Mouse (Mus musculus) liver, embryonic 13.5 days (tissue): ENCODE data around the gene Ccnt1. TPM values are rescaled to one million over a fixed set of nuclear protein-coding genes. Genes with fewer than 3 reads are reported as not detected.

Experiments
- ATAC-seq: fragments of 200-750 bp; cut with Nextera tagmentation; 2 replicates; pipeline ENCODE4 v1.8.0; 2017; ENCODE audit warnings: low read depth, mild to moderate bottlenecking, moderate number of reproducible peaks, moderate library complexity
- DNase-seq: peaks from one replicate; pipeline ENCODE4 v3.0.0; 2022
- H3K27ac ChIP-seq: fragments of 300-500 bp; sonication (generic); 2 replicates; pipeline ENCODE4 v1.5.1; 2015; ENCODE audit warnings: moderate library complexity, mild to moderate bottlenecking, inconsistent platforms
- H3K27me3 ChIP-seq: fragments of 300-500 bp; sonication (generic); 2 replicates; pipeline ENCODE4 v1.6.1; 2015; ENCODE audit warnings: mild to moderate bottlenecking, inconsistent platforms
- H3K36me3 ChIP-seq: fragments of 300-500 bp; sonication (generic); 2 replicates; pipeline ENCODE4 v1.6.1; 2015; ENCODE audit warnings: mild to moderate bottlenecking, inconsistent platforms
- H3K4me1 ChIP-seq: fragments of 300-500 bp; sonication (generic); replicated peaks from 2 replicates; pipeline ENCODE4 v1.6.1; 2015; ENCODE audit warnings: inconsistent platforms
- H3K4me2 ChIP-seq: fragments of 300-500 bp; sonication (generic); 2 replicates; pipeline ENCODE4 v1.6.1; 2015; ENCODE audit warnings: inconsistent platforms, mild to moderate bottlenecking, moderate library complexity
- H3K4me3 ChIP-seq: fragments of 300-500 bp; sonication (generic); replicated peaks from 2 replicates; pipeline ENCODE4 v1.5.1; 2015; ENCODE audit warnings: mild to moderate bottlenecking, inconsistent platforms
- H3K9ac ChIP-seq: fragments of 300-500 bp; sonication (generic); 2 replicates; pipeline ENCODE4 v1.6.1; 2015; ENCODE audit warnings: mild to moderate bottlenecking, inconsistent platforms
- H3K9me3 ChIP-seq: fragments of 300-500 bp; sonication (generic); replicated peaks from 2 replicates; pipeline ENCODE4 v1.6.1; 2016; ENCODE audit warnings: inconsistent platforms
- WGBS: fragments of 180-500 bp; shearing (Covaris S2); methylation state at CpG from one replicate; pipeline ENCODE4 v1.1.7; 2015; ENCODE audit not compliant: insufficient replicate concordance; 5-methylcytosine and 5-hydroxymethylcytosine counted together
- polyA plus RNA-seq: library from polyadenylated mRNA; unstranded; fragments of >200 nt; fragmentation: Nextera tagmentation; extraction: Ambion mirVana; gene quantifications from 2 replicates; pipeline ENCODE4 v1.2.1, GENCODE M21; 2015

Ccnt1 gene
- polyA plus RNA-seq, result 27.4 and 34.3 TPM in 2 replicates

GRCm38 (mm10) chr15:98570873-98571538, at the start of gene Ccnt1, which contains the start of gene 4930415O20Rik:
Gene Ccnt1, minus strand, starts transcription at chr15:98570923.
Gene 4930415O20Rik, plus strand, starts transcription at chr15:98571004.
- H3K4me3 ChIP-seq, result no peak within 1 kb of the TSS
- H3K9ac ChIP-seq, result no peak within 1 kb of the TSS
- no peak for DNase-seq
- no peak for ATAC-seq
- no peaks in the 10 kb centered on the region for H3K9me3 ChIP-seq
- peaks cover 3% of the 10 kb centered on the region; the same call in 1 of the 2 replicates for H3K36me3 ChIP-seq
- peaks cover 26% of the 10 kb centered on the region for H3K4me1 ChIP-seq
- H3K27ac ChIP-seq, result no peak within 1 kb of the TSS
- WGBS, result 58% methylated on average over 10 of the region's 10 CpGs
- no peaks in the 10 kb centered on the region for H3K27me3 ChIP-seq
- H3K4me2 ChIP-seq, result 0 out of 2 replicates have a peak within 1 kb of the TSS, but pooled peaks have one; percentile 87

GRCm38 (mm10) chr15:98617176-98617537, 46.4 kb upstream of the Ccnt1 start:
- Histone ChIP-seq H3K27ac (no peak overlapping the region), H3K9ac (no peak overlapping the region), H3K27me3 (peaks cover 41% of the 10 kb centered on the region), H3K4me1 (peaks cover 6% of the 10 kb centered on the region), H3K4me2 (peak overlapping the region; percentile 35), H3K36me3 (no peaks in the 10 kb centered on the region), H3K9me3 (no peaks in the 10 kb centered on the region), H3K4me3 (no peak overlapping the region)
- ATAC-seq (0 out of 2 replicates have a peak, but pooled peaks have one; percentile 45), DNase-seq (peak; percentile 67)
- 1% methylated on average over 12 of the region's 12 CpGs for WGBS

- Histone ChIP-seq H3K4me2 (peak overlapping the region; percentile 35), H3K36me3 (no peaks in the 10 kb centered on the region), H3K27me3 (peaks cover 36% of the 10 kb centered on the region), H3K9ac (no peak overlapping the region), H3K4me1 (peaks cover 6% of the 10 kb centered on the region), H3K9me3 (no peaks in the 10 kb centered on the region), H3K27ac (no peak overlapping the region), H3K4me3 (no peak overlapping the region)
- WGBS, result 50% methylated on average over 20 of the region's 20 CpGs
- 0 out of 2 replicates have a peak, but pooled peaks have one; percentile 24 for ATAC-seq
- no peak for DNase-seq
Measured at GRCm38 (mm10) chr15:98616362-98617175, 45.8 kb upstream of the Ccnt1 start.

- 62% methylated on average over 6 of the region's 6 CpGs for WGBS
- H3K4me2 ChIP-seq, result no peak overlapping the region
- H3K9ac ChIP-seq, result no peak overlapping the region
- no peak overlapping the region for H3K4me3 ChIP-seq
- no peaks in the 10 kb centered on the region for H3K36me3 ChIP-seq
- H3K27ac ChIP-seq, result no peak overlapping the region
- no peak for DNase-seq
- peaks cover 6% of the 10 kb centered on the region for H3K4me1 ChIP-seq
- peaks cover 31% of the 10 kb centered on the region for H3K27me3 ChIP-seq
- no peaks in the 10 kb centered on the region for H3K9me3 ChIP-seq
- ATAC-seq, result no peak
Measured at GRCm38 (mm10) chr15:98615751-98616150, 45.0 kb upstream of the Ccnt1 start.

GRCm38 (mm10) chr15:98614971-98615370, 44.2 kb upstream of the Ccnt1 start:
- Histone ChIP-seq H3K27ac (no peak overlapping the region), H3K9ac (no peak overlapping the region), H3K9me3 (no peaks in the 10 kb centered on the region), H3K36me3 (no peaks in the 10 kb centered on the region), H3K4me3 (no peak overlapping the region), H3K4me1 (peaks cover 14% of the 10 kb centered on the region), H3K27me3 (peaks cover 23% of the 10 kb centered on the region), H3K4me2 (no peak overlapping the region)
- WGBS, result 74% methylated on average over 6 of the region's 6 CpGs
- ATAC-seq, result no peak
- no peak for DNase-seq

GRCm38 (mm10) chr15:98614551-98614950, 43.8 kb upstream of the Ccnt1 start:
- H3K9me3 ChIP-seq, result no peaks in the 10 kb centered on the region
- no peak overlapping the region for H3K4me2 ChIP-seq
- H3K27ac ChIP-seq, result no peak overlapping the region
- peaks cover 18% of the 10 kb centered on the region for H3K4me1 ChIP-seq
- 71% methylated on average over 9 of the region's 9 CpGs for WGBS
- H3K27me3 ChIP-seq, result peaks cover 19% of the 10 kb centered on the region
- no peak overlapping the region for H3K9ac ChIP-seq
- ATAC-seq (no peak), DNase-seq (no peak)
- no peak overlapping the region for H3K4me3 ChIP-seq
- H3K36me3 ChIP-seq, result no peaks in the 10 kb centered on the region

- ATAC-seq (no peak), DNase-seq (no peak)
- Histone ChIP-seq H3K4me1 (peaks cover 37% of the 10 kb centered on the region), H3K9me3 (no peaks in the 10 kb centered on the region), H3K9ac (no peak overlapping the region), H3K4me3 (no peak overlapping the region), H3K27me3 (no peaks in the 10 kb centered on the region), H3K27ac (no peak overlapping the region), H3K36me3 (no peaks in the 10 kb centered on the region), H3K4me2 (no peak overlapping the region)
- 84% methylated on average over 3 of the region's 3 CpGs for WGBS
Measured at GRCm38 (mm10) chr15:98612229-98612628, 41.5 kb upstream of the Ccnt1 start.

GRCm38 (mm10) chr15:98610131-98610633, 39.5 kb upstream of the Ccnt1 start:
- WGBS, result 10% methylated on average over 12 of the region's 12 CpGs
- Histone ChIP-seq H3K9ac (peak overlapping the region; percentile 92), H3K27ac (peak overlapping the region; percentile 99), H3K36me3 (no peaks in the 10 kb centered on the region), H3K4me2 (peak overlapping the region; percentile 99), H3K4me3 (peak overlapping the region; percentile 87), H3K4me1 (peaks cover 52% of the 10 kb centered on the region), H3K9me3 (no peaks in the 10 kb centered on the region), H3K27me3 (no peaks in the 10 kb centered on the region)
- no peak for DNase-seq
- no peak for ATAC-seq

- Histone ChIP-seq H3K4me2 (peak within 1 kb of the TSS; percentile 99), H3K4me1 (peaks cover 58% of the 10 kb centered on the region), H3K27me3 (no peaks in the 10 kb centered on the region), H3K9me3 (no peaks in the 10 kb centered on the region), H3K36me3 (peaks cover 6% of the 10 kb centered on the region), H3K4me3 (peak within 1 kb of the TSS; percentile 87), H3K9ac (peak within 1 kb of the TSS; percentile 92), H3K27ac (peak within 1 kb of the TSS; percentile 99)
- peak; percentile 34 for ATAC-seq
- peak; percentile 35 for DNase-seq
- 2% methylated on average over 65 of the region's 75 CpGs for WGBS
Measured at GRCm38 (mm10) chr15:98609331-98610130, 38.8 kb upstream of the Ccnt1 start, which contains the start of gene Adcy6. Gene Adcy6, minus strand, starts transcription at chr15:98610076.

GRCm38 (mm10) chr15:98608784-98609250, 38.1 kb upstream of the Ccnt1 start:
- H3K9me3 ChIP-seq, result no peaks in the 10 kb centered on the region
- no peak for DNase-seq
- WGBS, result 1% methylated on average over 13 of the region's 26 CpGs
- peak overlapping the region; percentile 99 for H3K4me2 ChIP-seq
- peak overlapping the region; percentile 87 for H3K4me3 ChIP-seq
- peak overlapping the region; percentile 92 for H3K9ac ChIP-seq
- no peaks in the 10 kb centered on the region for H3K27me3 ChIP-seq
- ATAC-seq, result peak; percentile 1; the same call in 1 of the 2 replicates
- peak overlapping the region; percentile 99 for H3K27ac ChIP-seq
- H3K36me3 ChIP-seq, result peaks cover 13% of the 10 kb centered on the region
- H3K4me1 ChIP-seq, result peaks cover 66% of the 10 kb centered on the region
